ENCODE assay signal across 8 mouse cellular contexts in the genomic region with DNA sequence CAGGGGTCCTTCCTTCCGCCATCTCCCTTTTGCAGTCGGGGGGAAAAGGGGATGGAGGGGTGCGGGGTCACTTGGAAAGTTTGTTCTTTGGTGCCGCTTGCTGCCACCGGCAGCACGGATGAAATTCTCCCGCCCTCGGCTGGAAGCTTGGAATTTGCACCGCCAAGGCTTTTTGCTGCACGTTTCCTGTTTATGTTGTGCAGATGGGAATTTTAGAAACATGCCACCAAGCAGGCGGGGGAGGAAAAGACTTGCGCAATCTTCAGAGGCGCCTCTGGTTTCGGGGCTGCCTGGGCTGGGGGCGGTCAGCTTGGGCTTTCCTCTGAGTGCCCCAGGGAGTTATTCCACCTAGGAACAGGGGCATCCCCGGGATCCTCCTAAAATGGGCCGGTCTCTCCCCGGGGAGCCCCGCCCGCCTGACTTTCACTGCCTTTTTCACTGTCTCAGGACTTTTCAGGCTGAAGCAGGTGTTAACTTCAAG. TPM values are rescaled to one million over a fixed set of nuclear protein-coding genes. Genes with fewer than 3 reads are reported as not detected.
DNase-seq lines count a peak whose midpoint lies in the region; ATAC-seq and TF ChIP-seq lines count a peak whose summit lies in the region.

No protein-coding gene starts in this region.

- peak; percentile 28; the same call in 1 of the 2 replicates for ATAC-seq in forebrain, embryonic 12.5 days (ENCODE audit: low FRiP score)
- ATAC-seq in liver, postnatal 0 days: peak; percentile 24

- no peak for TF ChIP-seq RAD21 in CH12.LX (IDR thresholded peaks at IDR 0.05; ENCODE audit: low read depth, low read length)

- intact Hi-C loops in heart, postnatal 14 days (cut with DNase I): loop anchor here (2.0 kb wide), 1 partner anchor 14 kb away; no protein-coding TSS in a partner anchor

- dilution Hi-C loops in CH12.LX (cut with MboI; ENCODE audit: extremely low pct_ligation_motif_present, extremely low pct_unique_long_range_greater_than_20kb, low sequenced_read_pairs): no loop called here

- no peaks in the 10 kb centered on the region for H3K36me3 ChIP-seq in CH12.LX (replicated peaks in 1 of 2; ENCODE audit: control insufficient read depth in 1 of 2, insufficient read depth in 1 of 2, low read length in 1 of 2)
- no peaks in the 10 kb centered on the region for H3K36me3 ChIP-seq in forebrain, embryonic 12.5 days (replicated peaks)
- no peaks in the 10 kb centered on the region for H3K36me3 ChIP-seq in liver, postnatal 0 days (replicated peaks; ENCODE audit: insufficient read depth, low read length)

- TF ChIP-seq CTCF in CH12.LX (conservative IDR thresholded peaks at IDR 0.05 in 1 of 2, IDR thresholded peaks at IDR 0.05 in 1 of 2; ENCODE audit: low read depth in 2 of 2, low read length in 2 of 2): no peak
- no peak for TF ChIP-seq CTCF in liver, postnatal 0 days (IDR thresholded peaks at IDR 0.05; ENCODE audit: low read depth)

- no peak; the same call in 1 of the 2 replicates for TF ChIP-seq POLR2A in CH12.LX (IDR thresholded peaks at IDR 0.05; ENCODE audit: low read depth, low read length)

- H3K4me1 ChIP-seq in CH12.LX (ENCODE audit: control insufficient read depth in 1 of 2, insufficient read depth in 2 of 2): peaks cover 6 to 34% of the 10 kb centered on the region in 2 experiments
- H3K4me1 ChIP-seq in forebrain, embryonic 12.5 days: peaks cover 18% of the 10 kb centered on the region
- peaks cover 18% of the 10 kb centered on the region for H3K4me1 ChIP-seq in liver, postnatal 0 days (ENCODE audit: insufficient read depth)

- H3K9ac ChIP-seq in CH12.LX (ENCODE audit: insufficient read depth, low read depth): peak overlapping the region; percentile 80
- H3K9ac ChIP-seq in forebrain, embryonic 12.5 days: peak overlapping the region; percentile 94
- peak overlapping the region; percentile 89 for H3K9ac ChIP-seq in liver, postnatal 0 days (replicated peaks)

- WGBS in forebrain, embryonic 12.5 days: under 1% methylated on average over 20 of the region's 20 CpGs
- 2% methylated on average over 20 of the region's 20 CpGs for WGBS in liver, postnatal 0 days (ENCODE audit: insufficient replicate concordance)

- no peak overlapping the region for H3K27ac ChIP-seq in CH12.LX (ENCODE audit: insufficient read depth, low read depth)
- peak overlapping the region; percentile 98 for H3K27ac ChIP-seq in forebrain, embryonic 12.5 days
- H3K27ac ChIP-seq in liver, postnatal 0 days (ENCODE audit: low read depth): peak overlapping the region; percentile 99

- 0 out of 2 replicates have a peak, but pooled peaks have one; percentile 6 for TF ChIP-seq EP300 in CH12.LX (IDR thresholded peaks at IDR 0.05; ENCODE audit: low read length)
- peak; percentile 54; the same call in 1 of the 2 replicates for TF ChIP-seq EP300 in liver, postnatal 0 days (IDR thresholded peaks at IDR 0.05; ENCODE audit: low read depth)

- no peak for DNase-seq in CH12.LX (ENCODE audit: extremely low read depth)
- peak; percentile 73 for DNase-seq in adrenal gland, postnatal 10 days
- peak; percentile 66 for DNase-seq in heart, postnatal 14 days
- peak; percentile 82 to 85 for DNase-seq in kidney, postnatal 36 days
- peak; percentile 57 for DNase-seq in liver, postnatal 0 days
- DNase-seq in ovary, postnatal 14 days (ENCODE audit: low spot score): peak; percentile 58
- DNase-seq in c-Kit-positive CD71-positive TER-119-positive erythroid progenitor cells, embryonic 14.5 days (ENCODE audit: low spot score): no peak

- peaks cover 2% of the 10 kb centered on the region for H3K9me3 ChIP-seq in CH12.LX (replicated peaks; ENCODE audit: low read length)
- no peaks in the 10 kb centered on the region for H3K9me3 ChIP-seq in forebrain, embryonic 12.5 days
- no peaks in the 10 kb centered on the region for H3K9me3 ChIP-seq in liver, postnatal 0 days (ENCODE audit: low read length)

- peak overlapping the region; percentile 93 for H3K4me2 ChIP-seq in CH12.LX (ENCODE audit: insufficient read depth, low read depth, poor library complexity, severe bottlenecking)
- H3K4me2 ChIP-seq in forebrain, embryonic 12.5 days: peak overlapping the region; percentile 91
- H3K4me2 ChIP-seq in liver, postnatal 0 days (ENCODE audit: low read depth, low read length): peak overlapping the region; percentile 85

- H3K4me3 ChIP-seq in CH12.LX (replicated peaks in 1 of 3; ENCODE audit: low read depth in 2 of 3, low read length in 2 of 3, poor library complexity in 1 of 3): peak overlapping the region; percentile 37 to 87 (median 84)
- peak overlapping the region; percentile 92 for H3K4me3 ChIP-seq in forebrain, embryonic 12.5 days (replicated peaks)
- H3K4me3 ChIP-seq in liver, postnatal 0 days (ENCODE audit: low read depth, low read length): peak overlapping the region; percentile 76

- H3K79me2 ChIP-seq in CH12.LX (replicated peaks; ENCODE audit: control insufficient read depth, extremely low read depth, insufficient read depth, poor library complexity, severe bottlenecking): 0 out of 2 replicates have a peak, but pooled peaks cover 4% of the 10 kb centered on the region

- in situ Hi-C loops in CH12.LX (cut with MboI; ENCODE audit: low pct_ligation_motif_present, low pct_unique_long_range_greater_than_20kb, low sequenced_read_pairs): no loop called here

- H3K27me3 ChIP-seq in CH12.LX (replicated peaks): peaks cover 18% of the 10 kb centered on the region
- peaks cover 15% of the 10 kb centered on the region for H3K27me3 ChIP-seq in forebrain, embryonic 12.5 days
- H3K27me3 ChIP-seq in liver, postnatal 0 days (ENCODE audit: insufficient read depth, low read length): peaks cover 17% of the 10 kb centered on the region

TF ChIP-seq in CH12.LX, 34 proteins besides CTCF, POLR2A, EP300 and RAD21:
- TF ChIP-seq MYC (IDR thresholded peaks at IDR 0.05; ENCODE audit: low read depth, low read length) (no peak), TCF12 (IDR thresholded peaks at IDR 0.05; ENCODE audit: low read depth, low read length) (peak; percentile 39; the same call in 1 of the 2 replicates), MEF2A (IDR thresholded peaks at IDR 0.05; ENCODE audit: borderline replicate concordance, low read depth, low read length) (peak; percentile 25; the same call in 1 of the 2 replicates), ZKSCAN1 (IDR thresholded peaks at IDR 0.05; ENCODE audit: borderline replicate concordance, low read depth, low read length) (no peak), CHD2 (IDR thresholded peaks at IDR 0.05; ENCODE audit: low read length) (0 out of 2 replicates have a peak, but pooled peaks have one; percentile 23), IRF4 (IDR thresholded peaks at IDR 0.05; ENCODE audit: low read depth, low read length) (0 out of 2 replicates have a peak, but pooled peaks have one; percentile 62), BHLHE40 (IDR thresholded peaks at IDR 0.05; ENCODE audit: low read depth, low read length) (peak; percentile 52), MAFK (IDR thresholded peaks at IDR 0.05; ENCODE audit: insufficient replicate concordance, low read length) (0 out of 2 replicates have a peak, but pooled peaks have one; percentile 38), MAX (IDR thresholded peaks at IDR 0.05; ENCODE audit: low read length) (no peak), ETS1 (conservative IDR thresholded peaks at IDR 0.05; ENCODE audit: low read depth, low read length) (peak; percentile 62)

RNA-seq across cellular contexts. Expression of a gene that starts 0.5 kb away (rescaled TPM):
- total RNA-seq in CH12.LX (2012; rRNA removed) (9.5 and 11.4 TPM in 2 replicates), CH12.LX (2014; rRNA removed) (8.9 and 9.5 TPM in 2 replicates)
- 19.1 and 21.5 TPM in 2 replicates for polyA plus RNA-seq in CH12.LX (2012; ENCODE audit: insufficient read length, low read depth)
- 10 to 100 TPM; 52.8 to 57.7 TPM for total RNA-seq in adrenal gland, postnatal 10 days (2021)
- polyA plus RNA-seq in forebrain, embryonic 12.5 days (2016; fragmentation: Nextera tagmentation; extraction: Ambion mirVana): 62.2 and 63.3 TPM in 2 replicates
- total RNA-seq in heart, postnatal 14 days (2021): 10 to 100 TPM; 47.4 to 54.3 TPM
- polyA plus RNA-seq in liver, postnatal 0 days (2015; fragmentation: Nextera tagmentation; extraction: Ambion mirVana): 5.6 and 5.9 TPM in 2 replicates

RNA-seq across cellular contexts. Expression of a gene that starts 12.3 kb away (rescaled TPM):
- total RNA-seq in CH12.LX (2012; rRNA removed) (13.2 and 23.2 TPM in 2 replicates), CH12.LX (2014; rRNA removed) (14.0 and 16.0 TPM in 2 replicates)
- 6.9 and 7.4 TPM in 2 replicates for polyA plus RNA-seq in CH12.LX (2012; ENCODE audit: insufficient read length, low read depth)
- 10 to 100 TPM; 18.0 to 18.4 TPM for total RNA-seq in adrenal gland, postnatal 10 days (2021)
- polyA plus RNA-seq in forebrain, embryonic 12.5 days (2016; fragmentation: Nextera tagmentation; extraction: Ambion mirVana): 3.0 and 3.1 TPM in 2 replicates
- 10 to 100 TPM in 1 of 2 experiments, 1 to 10 TPM in 1; 9.8 to 15.5 TPM for total RNA-seq in heart, postnatal 14 days (2021)
- 3.4 and 3.7 TPM in 2 replicates for polyA plus RNA-seq in liver, postnatal 0 days (2015; fragmentation: Nextera tagmentation; extraction: Ambion mirVana)

Comparison
In these comparisons a context has a peak if more than half of its experiments do, and no peak if none do; other contexts are left out.
1. DNase-seq: peak in adrenal gland, postnatal 10 days (single experiment), heart, postnatal 14 days (2 of 2), kidney, postnatal 36 days (2 of 2), liver, postnatal 0 days (single experiment) and ovary, postnatal 14 days (single experiment); none in CH12.LX (single experiment) and c-Kit-positive CD71-positive TER-119-positive erythroid progenitor cells, embryonic 14.5 days (single experiment).
2. Peak in every context shown above with its lines, with median percentiles within 50 percentile points of each other: H3K4me2 ChIP-seq, H3K4me3 ChIP-seq and H3K9ac ChIP-seq.